Mouse (Mus musculus) left cerebral cortex, adult 2 months (tissue): Measurements from ENCODE around the gene Sorl1. TPM values are rescaled to one million over a fixed set of nuclear protein-coding genes. Genes with fewer than 3 reads are reported as not detected.

Source experiments
- DNase-seq, 2 experiments: peaks; one replicate each; pipeline ENCODE4 v3.0.0; 2021 to 2022; ENCODE audit warnings: low spot score in 2 of 2, mixed read lengths in 1 of 2; ENCODE audit errors: extremely low spot score in 1 of 2
- H3K27ac ChIP-seq: fragments of 200-600 bp; 2 replicates; pipeline ENCODE4 v1.8.1; 2022
- H3K4me3 ChIP-seq: fragments of 200-600 bp; 2 replicates; pipeline ENCODE4 v1.8.1; 2022
- CTCF ChIP-seq: fragments of 200-600 bp; IDR thresholded peaks from 2 replicates; pipeline ENCODE4 v1.8.1; 2022; ENCODE audit warnings: antibody characterized with exemption, mild to moderate bottlenecking, moderate library complexity
- intact Hi-C: fragments of 180-260 bp; cut with DNase I; formaldehyde crosslinking; loops from one replicate; pipeline ENCODE4 v1.15.1; 2025
- total RNA-seq, 2 experiments: library from RNA; stranded (reverse); gene quantifications; 2 replicates each; pipeline ENCODE4 v1.2.3; 2021

Gene Sorl1
- total RNA-seq, 2 experiments from 2014 or later: 238 to 239 TPM

DNA sequence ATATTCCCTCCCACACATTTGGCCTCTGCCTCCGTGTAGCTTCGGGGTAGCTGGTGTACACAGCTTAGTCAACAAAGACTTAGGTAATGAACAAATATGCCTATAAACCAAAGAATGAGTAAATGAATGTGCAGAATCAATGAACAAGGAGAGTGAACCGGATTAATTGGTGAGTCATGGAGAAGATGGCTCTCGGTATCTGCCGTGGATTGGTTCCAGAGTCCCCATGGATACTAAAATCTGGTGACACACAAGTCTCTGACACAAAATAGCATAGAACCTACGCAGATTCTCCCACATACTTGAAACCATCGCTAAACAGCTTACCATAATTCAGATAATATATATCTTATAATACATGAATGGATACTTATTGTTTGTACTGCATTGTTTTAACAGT is 22.8 kb downstream of the Sorl1 start:
- intact Hi-C loops: no loop called here
- TF ChIP-seq CTCF: no peak
- Histone ChIP-seq H3K4me3 (no peak overlapping the region), H3K27ac (peak overlapping the region; percentile 76)
- DNase-seq: no peak

DNA sequence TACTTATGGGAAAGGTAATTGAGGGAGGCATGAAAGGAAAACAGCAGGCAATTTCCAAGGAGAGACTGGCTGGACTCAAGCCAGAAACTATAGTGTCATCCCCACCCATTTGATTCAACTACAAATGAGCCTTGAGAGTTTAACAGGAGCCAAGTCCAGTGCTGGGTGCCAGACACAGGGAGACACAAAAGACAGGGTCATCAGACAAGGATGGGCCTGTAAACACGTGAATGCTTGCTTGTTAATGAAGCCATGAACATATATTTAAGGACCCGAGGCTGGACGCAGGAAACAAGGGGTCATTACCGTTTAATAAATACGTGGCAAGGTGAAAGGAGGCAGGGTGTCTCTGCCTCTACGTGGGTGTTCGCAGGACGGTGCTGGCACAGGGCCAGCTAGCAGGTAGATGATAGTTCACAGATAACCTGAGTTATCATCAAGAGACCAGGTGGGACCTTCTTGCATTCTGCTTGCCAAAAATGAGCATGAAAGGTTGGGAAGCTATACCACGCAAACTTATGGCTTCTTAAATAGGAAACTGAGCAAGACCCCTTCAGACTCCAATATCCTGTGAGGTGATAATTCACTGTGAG is 23.4 kb downstream of the Sorl1 start:
- no peak overlapping the region for H3K4me3 ChIP-seq

DNA sequence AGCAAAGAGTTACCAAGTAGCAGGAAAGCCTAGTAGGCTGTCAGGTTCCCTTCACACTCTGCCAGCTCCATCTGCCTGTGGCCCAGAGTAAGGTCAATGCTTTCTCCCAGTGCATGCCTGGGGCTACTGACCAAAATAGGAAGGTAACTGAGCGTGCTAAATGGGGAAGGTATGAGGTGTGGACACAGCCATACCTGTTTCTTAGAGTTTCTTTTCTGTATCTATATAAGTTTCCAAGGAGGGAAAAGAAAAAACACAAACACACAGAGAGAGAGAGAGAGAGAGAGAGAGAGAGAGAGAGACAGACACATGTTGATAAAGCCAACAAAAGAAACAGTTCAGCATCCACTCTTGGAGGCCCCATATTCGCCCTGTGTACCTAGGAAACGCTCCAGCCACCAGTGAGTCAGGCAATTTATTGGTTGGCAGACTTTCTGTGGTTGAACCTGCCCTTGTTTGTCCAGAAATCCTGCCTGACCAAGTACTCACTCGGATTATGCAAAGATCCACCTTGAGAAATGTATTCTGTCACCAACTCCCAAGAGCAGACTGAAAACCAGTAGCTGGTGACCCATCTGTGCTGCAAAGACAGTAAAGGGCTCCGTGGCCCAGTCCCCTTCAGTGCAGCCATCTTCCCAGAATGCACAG is 25.5 kb downstream of the Sorl1 start:
- no peak for DNase-seq
- Histone ChIP-seq H3K4me3 (no peak overlapping the region), H3K27ac (no peak overlapping the region)
- no peak for TF ChIP-seq CTCF
- intact Hi-C loops: no loop called here

More for the DNA sequence above, 23.4 kb downstream of the Sorl1 start:
- no peak for DNase-seq
- H3K27ac ChIP-seq: peak overlapping the region; percentile 76
- intact Hi-C loops: no loop called here
- no peak for TF ChIP-seq CTCF

DNA sequence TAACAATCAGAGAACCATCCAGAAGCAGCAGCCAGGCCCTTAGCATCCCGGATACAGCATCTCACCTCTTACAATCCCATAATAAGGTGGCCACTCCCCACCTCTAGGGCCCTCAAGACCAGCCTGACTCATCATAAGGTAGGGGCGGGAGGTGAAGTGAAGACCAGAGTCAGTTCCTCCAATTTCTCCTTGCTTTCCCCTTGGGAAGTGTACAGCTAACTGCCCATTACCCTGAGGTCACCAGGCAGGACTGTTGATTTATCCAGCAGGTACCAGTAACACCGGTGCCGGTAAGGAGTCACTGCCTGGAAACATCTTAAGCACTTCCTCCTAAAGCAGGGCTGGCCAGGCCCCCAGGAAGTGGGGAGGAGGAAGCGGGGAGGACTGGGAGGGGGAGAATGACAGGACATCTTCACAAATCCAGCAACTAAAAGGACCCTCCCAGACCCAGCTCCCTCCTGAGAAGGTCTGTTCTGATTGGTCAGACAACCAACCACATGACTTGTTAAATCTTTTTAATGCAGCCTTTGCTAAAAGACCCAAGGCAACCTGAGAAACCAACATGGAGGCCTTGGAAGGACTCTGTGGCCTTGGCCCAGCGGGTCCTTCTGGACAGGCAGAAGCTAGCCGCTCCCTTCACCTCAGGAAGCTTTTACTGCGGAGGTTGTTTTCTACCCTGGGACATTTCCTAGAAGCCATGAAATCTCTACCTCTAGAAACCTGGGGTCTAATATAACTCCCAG is 26.2 kb downstream of the Sorl1 start:
- intact Hi-C loops: no loop called here
- Histone ChIP-seq H3K4me3 (no peak overlapping the region), H3K27ac (peak overlapping the region; percentile 8; the same call in 1 of the 2 replicates)
- TF ChIP-seq CTCF: no peak
- DNase-seq: no peak

DNA sequence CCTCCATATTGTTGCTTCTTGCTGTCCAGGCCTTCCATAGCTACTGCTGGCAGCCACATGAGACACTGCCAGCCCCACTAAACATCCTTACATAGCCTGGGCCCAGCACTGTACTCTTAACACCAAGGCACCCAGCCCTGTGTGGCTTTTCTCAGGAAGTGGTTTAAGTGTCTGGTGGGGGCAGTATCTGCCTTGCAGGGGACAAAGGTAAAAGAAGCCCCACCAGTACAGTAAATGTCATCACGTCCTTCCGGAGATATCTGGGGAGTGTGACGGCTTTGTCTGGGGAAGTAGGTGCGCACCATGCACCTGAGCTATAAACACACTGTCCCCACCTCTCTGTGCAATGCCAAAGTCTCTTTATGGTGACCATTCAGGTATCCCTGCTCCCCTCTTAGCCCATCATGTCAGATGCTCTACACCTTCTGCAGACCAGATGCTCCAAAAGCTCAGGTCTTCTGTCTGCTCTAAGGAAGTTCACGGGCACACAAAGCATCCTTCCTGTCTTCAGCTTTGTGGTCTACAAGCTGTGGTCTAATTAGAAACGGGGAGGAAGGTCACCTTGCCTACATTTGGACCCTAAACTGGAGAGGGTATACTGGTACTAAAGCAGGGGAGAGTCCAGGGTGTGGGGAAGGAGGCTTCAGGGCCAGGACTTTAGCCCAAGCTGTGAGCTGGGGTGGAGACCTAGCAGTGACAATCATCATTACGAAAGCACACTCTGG is 26.9 kb downstream of the Sorl1 start:
- intact Hi-C loops: no loop called here
- Histone ChIP-seq H3K27ac (no peak overlapping the region), H3K4me3 (no peak overlapping the region)
- TF ChIP-seq CTCF: no peak
- DNase-seq: no peak

DNA sequence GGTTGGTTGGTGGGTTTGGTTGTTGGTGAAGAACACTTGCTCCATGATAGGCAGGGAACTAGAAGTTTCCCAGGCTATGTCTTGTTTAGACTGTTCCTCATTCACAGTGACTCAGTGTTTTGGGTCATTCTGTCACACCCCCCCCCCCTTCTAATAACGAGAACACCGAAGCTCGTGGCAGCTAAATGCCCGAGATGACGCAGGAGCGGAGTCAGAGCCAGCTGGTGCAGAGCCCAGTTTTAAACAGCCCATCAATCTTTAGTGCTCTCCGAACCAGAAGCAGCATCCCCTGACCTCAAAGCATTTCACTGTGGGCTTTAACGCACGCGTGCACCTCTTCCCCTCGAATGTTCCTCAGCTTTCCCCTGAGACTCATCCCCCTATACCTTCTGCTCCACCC is 29.3 kb downstream of the Sorl1 start:
- DNase-seq: peak in 1 of 2 experiments; percentile 41
- Histone ChIP-seq H3K4me3 (no peak overlapping the region), H3K27ac (peak overlapping the region; percentile 54)
- TF ChIP-seq CTCF: no peak
- intact Hi-C loops: no loop called here

- peak overlapping the region; percentile 54 for H3K27ac ChIP-seq
- intact Hi-C loops: no loop called here
- H3K4me3 ChIP-seq: no peak overlapping the region
- peak in 1 of 2 experiments; percentile 58 for DNase-seq
- no peak for TF ChIP-seq CTCF
Observed at GRCm38 (mm10) chr9:42094028-42094551, 30.0 kb downstream of the Sorl1 start.

DNA sequence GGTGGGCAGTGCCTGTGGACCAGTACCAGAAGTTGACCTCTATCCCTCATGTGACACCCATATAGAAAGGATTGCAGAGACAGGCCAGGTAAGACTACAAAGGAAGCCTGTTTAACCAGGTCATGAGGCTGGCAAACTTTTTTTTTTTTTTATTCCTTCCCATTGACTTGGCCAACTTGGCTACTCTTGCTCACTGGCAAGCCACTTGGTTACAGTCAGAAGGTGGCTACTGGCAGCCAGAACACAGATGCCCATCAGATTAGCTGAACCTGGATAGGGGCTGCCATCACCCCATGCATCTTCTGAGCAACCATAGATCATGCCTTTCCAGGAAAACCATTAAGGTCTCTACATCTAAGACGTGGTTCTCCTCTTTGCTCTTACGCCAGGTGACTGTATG is 31.3 kb downstream of the Sorl1 start:
- DNase-seq: no peak
- no peak for TF ChIP-seq CTCF
- H3K27ac ChIP-seq: no peak overlapping the region
- intact Hi-C loops: no loop called here
- H3K4me3 ChIP-seq: no peak overlapping the region

GRCm38 (mm10) chr9:42091561-42091960 is 32.5 kb downstream of the Sorl1 start:
- DNase-seq: no peak
- no peak overlapping the region for H3K4me3 ChIP-seq
- intact Hi-C loops: no loop called here
- TF ChIP-seq CTCF: no peak
- no peak overlapping the region for H3K27ac ChIP-seq

GRCm38 (mm10) chr9:42087921-42088320 is 36.2 kb downstream of the Sorl1 start:
- DNase-seq: no peak
- TF ChIP-seq CTCF: no peak
- intact Hi-C loops: no loop called here
- Histone ChIP-seq H3K27ac (no peak overlapping the region), H3K4me3 (no peak overlapping the region)

DNA sequence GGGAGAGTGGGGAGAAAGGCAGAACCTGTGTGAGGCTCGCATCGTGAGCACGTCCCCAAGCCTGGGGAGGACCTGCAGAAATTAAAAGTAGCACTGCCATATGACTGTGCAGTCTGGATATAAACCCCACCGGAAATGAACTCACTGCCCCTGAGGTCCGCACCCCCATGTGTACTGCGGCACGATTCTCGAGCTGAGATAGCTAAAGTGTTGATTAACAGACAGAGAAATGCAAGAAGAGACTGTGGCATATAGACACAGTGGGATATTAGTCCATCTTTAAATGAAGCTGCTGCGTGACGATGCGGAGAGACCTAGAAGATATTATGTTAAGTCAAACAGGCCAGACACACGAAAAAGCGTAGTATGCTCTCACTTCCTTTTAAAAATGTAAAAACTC is 38.1 kb downstream of the Sorl1 start:
- TF ChIP-seq CTCF: no peak
- Histone ChIP-seq H3K27ac (peak overlapping the region; percentile 79), H3K4me3 (no peak overlapping the region)
- intact Hi-C loops: loop anchor here (2.0 kb wide), 1 partner anchor 37 kb away; no protein-coding TSS in a partner anchor
- no peak for DNase-seq
